Mouse (Mus musculus) lung, embryonic 15.5 days (tissue): Measurements from ENCODE around the gene Smyd2. TPM values are rescaled to one million over a fixed set of nuclear protein-coding genes. Genes with fewer than 3 reads are reported as not detected.

ENCODE experiments used
- ATAC-seq: fragments of 200-750 bp; cut with Nextera tagmentation; 2 replicates; pipeline ENCODE4 v1.8.0; 2017; ENCODE audit warnings: moderate number of reproducible peaks, borderline replicate concordance; ENCODE audit not compliant: low FRiP score, low TSS enrichment; ENCODE audit errors: extremely low read depth
- H3K27ac ChIP-seq: fragments of 300-500 bp; sonication (generic); 2 replicates; pipeline ENCODE4 v1.5.1; 2015; ENCODE audit warnings: moderate library complexity, mild to moderate bottlenecking, inconsistent platforms
- H3K27me3 ChIP-seq: fragments of 300-500 bp; sonication (generic); 2 replicates; pipeline ENCODE4 v1.6.1; 2015; ENCODE audit warnings: inconsistent platforms
- H3K36me3 ChIP-seq: fragments of 300-500 bp; sonication (generic); 2 replicates; pipeline ENCODE4 v1.6.1; 2015; ENCODE audit warnings: inconsistent platforms
- H3K4me1 ChIP-seq: fragments of 300-500 bp; sonication (generic); 2 replicates; pipeline ENCODE4 v1.6.1; 2015; ENCODE audit warnings: inconsistent platforms
- H3K4me2 ChIP-seq: fragments of 300-500 bp; sonication (generic); 2 replicates; pipeline ENCODE4 v1.6.1; 2015; ENCODE audit warnings: inconsistent platforms, mild to moderate bottlenecking, moderate library complexity
- H3K4me3 ChIP-seq: fragments of 300-500 bp; sonication (generic); 2 replicates; pipeline ENCODE4 v1.5.1; 2015; ENCODE audit warnings: mild to moderate bottlenecking, inconsistent platforms
- H3K9ac ChIP-seq: fragments of 300-500 bp; sonication (generic); 2 replicates; pipeline ENCODE4 v1.6.1; 2015; ENCODE audit warnings: inconsistent platforms
- H3K9me3 ChIP-seq: fragments of 300-500 bp; sonication (generic); 2 replicates; pipeline ENCODE4 v1.6.1; 2016; ENCODE audit warnings: inconsistent platforms
- WGBS: fragments of 180-500 bp; shearing (Covaris S2); methylation state at CpG from one replicate; pipeline ENCODE4 v1.1.7; 2015; 5-methylcytosine and 5-hydroxymethylcytosine counted together
- polyA plus RNA-seq: library from polyadenylated mRNA; unstranded; fragments of >200 nt; fragmentation: Nextera tagmentation; extraction: Ambion mirVana; gene quantifications from 2 replicates; pipeline ENCODE4 v1.2.1, GENCODE M21; 2015

The Smyd2 gene
- polyA plus RNA-seq, 1 experiment from 2014 or later: 98.5 TPM

- no peak overlapping the region for H3K9ac ChIP-seq
- no peak overlapping the region for H3K4me2 ChIP-seq
- H3K4me1 ChIP-seq: no peaks in the 10 kb centered on the region
- no peak for ATAC-seq
- no peaks in the 10 kb centered on the region for H3K36me3 ChIP-seq
- no peaks in the 10 kb centered on the region for H3K9me3 ChIP-seq
- H3K4me3 ChIP-seq: no peak overlapping the region
- H3K27ac ChIP-seq: no peak overlapping the region
- H3K27me3 ChIP-seq: no peaks in the 10 kb centered on the region
- WGBS: 78% methylated on average over 12 of the region's 12 CpGs
Measured at GRCm38 (mm10) chr1:189932190-189932589, 10.0 kb upstream of the Smyd2 start.

- WGBS: 48% methylated on average over 4 of the region's 4 CpGs
- Histone ChIP-seq H3K36me3 (no peaks in the 10 kb centered on the region), H3K4me1 (no peaks in the 10 kb centered on the region), H3K27ac (no peak overlapping the region), H3K27me3 (no peaks in the 10 kb centered on the region), H3K4me2 (no peak overlapping the region), H3K9me3 (no peaks in the 10 kb centered on the region), H3K9ac (no peak overlapping the region), H3K4me3 (no peak overlapping the region)
- no peak for ATAC-seq
Measured at GRCm38 (mm10) chr1:189929896-189930295, 7.7 kb upstream of the Smyd2 start.

DNA sequence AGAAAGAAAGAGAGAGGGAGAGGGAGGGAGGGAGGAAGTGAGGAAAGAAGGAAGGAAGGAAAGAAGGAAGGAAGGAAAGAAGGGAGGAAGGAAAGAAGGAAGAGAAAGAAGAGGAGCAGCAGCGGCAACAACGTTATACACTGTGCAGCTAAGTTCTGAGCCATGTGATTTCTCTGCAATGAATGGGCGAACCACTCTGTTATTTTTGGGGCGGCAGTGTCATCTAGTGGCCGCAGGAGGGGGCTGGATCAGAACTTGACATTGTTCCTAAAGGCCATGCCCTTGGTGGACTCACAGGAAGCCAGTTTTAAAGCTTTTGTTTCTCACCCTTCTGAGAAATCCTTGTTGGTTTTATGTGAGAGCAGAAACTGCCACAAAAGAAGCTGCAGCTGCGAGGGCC, 5.5 kb upstream of the Smyd2 start:
- no peaks in the 10 kb centered on the region for H3K9me3 ChIP-seq
- H3K36me3 ChIP-seq: no peaks in the 10 kb centered on the region
- no peak overlapping the region for H3K4me2 ChIP-seq
- H3K9ac ChIP-seq: no peak overlapping the region
- H3K4me1 ChIP-seq: peaks cover 4% of the 10 kb centered on the region
- ATAC-seq: no peak
- WGBS: 4% methylated on average over 6 of the region's 6 CpGs
- H3K4me3 ChIP-seq: no peak overlapping the region
- no peak overlapping the region for H3K27ac ChIP-seq
- H3K27me3 ChIP-seq: no peaks in the 10 kb centered on the region

- 64% methylated on average over 8 of the region's 8 CpGs for WGBS
- ATAC-seq: no peak
- no peak overlapping the region for H3K4me3 ChIP-seq
- no peaks in the 10 kb centered on the region for H3K36me3 ChIP-seq
- H3K27me3 ChIP-seq: no peaks in the 10 kb centered on the region
- H3K9ac ChIP-seq: no peak overlapping the region
- no peak overlapping the region for H3K27ac ChIP-seq
- H3K4me2 ChIP-seq: no peak overlapping the region
- H3K4me1 ChIP-seq: peaks cover 11% of the 10 kb centered on the region
- H3K9me3 ChIP-seq: no peaks in the 10 kb centered on the region
Measured at GRCm38 (mm10) chr1:189926279-189926678, 4.1 kb upstream of the Smyd2 start.

DNA sequence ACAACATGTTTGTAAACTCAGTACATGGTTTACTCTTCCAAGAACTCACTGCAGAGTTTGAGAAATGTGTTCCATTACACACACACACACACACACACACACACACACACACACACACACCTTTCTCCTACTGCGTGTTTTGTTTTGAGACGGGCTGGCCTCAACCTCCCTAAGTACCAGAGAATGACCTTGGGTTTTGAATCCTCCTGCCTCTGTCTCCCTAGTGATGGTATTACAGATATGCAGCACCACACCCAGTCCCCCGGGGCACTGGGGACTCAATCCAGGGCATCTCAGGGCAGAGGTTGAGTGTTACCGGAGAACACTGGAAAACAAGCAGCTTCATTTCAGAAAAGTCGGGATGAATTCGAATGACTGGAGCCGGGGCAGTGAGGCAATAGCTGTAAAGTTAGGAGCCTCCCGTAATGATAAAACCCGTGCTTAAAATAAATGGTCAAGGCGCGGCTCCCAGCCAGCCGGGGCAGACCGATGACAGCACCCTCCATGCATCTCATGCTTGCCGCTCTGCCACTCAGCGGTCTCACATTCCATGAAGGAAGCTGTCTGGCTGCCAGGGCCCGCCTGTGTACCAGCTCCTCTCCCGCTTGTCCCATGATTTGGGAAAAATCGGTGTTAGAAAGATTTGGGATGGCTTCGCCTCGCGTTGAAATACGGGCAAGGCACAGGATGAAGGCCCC, 1.9 kb upstream of the Smyd2 start:
- Histone ChIP-seq H3K4me2 (no peak overlapping the region), H3K4me3 (no peak overlapping the region), H3K36me3 (no peaks in the 10 kb centered on the region), H3K9me3 (no peaks in the 10 kb centered on the region), H3K27me3 (no peaks in the 10 kb centered on the region), H3K4me1 (peaks cover 21% of the 10 kb centered on the region), H3K9ac (no peak overlapping the region), H3K27ac (no peak overlapping the region)
- ATAC-seq: no peak
- WGBS: 76% methylated on average over 22 of the region's 22 CpGs

DNA sequence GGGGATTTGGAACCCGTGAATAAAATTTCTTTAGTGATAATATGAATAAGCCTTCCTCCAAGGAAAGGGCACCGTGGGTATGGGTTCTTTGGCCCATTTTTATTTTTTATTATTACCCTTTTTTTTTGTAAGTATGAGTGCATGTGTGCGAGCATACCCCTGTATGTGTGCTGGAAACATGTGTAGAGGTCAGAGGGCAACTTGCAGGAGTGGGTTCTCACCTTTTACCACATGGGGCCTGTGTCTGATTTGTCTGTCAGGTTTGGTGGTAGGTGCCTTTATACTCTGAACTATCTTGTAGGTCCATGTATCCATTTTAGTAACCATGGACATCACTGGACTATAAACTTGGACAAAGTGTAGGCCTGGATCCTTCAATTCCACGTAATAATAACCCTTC, 994 bp upstream of the Smyd2 start:
- ATAC-seq: no peak
- Histone ChIP-seq H3K4me2 (no peak overlapping the region), H3K9me3 (no peaks in the 10 kb centered on the region), H3K27me3 (no peaks in the 10 kb centered on the region), H3K9ac (no peak overlapping the region), H3K36me3 (no peaks in the 10 kb centered on the region), H3K4me3 (no peak overlapping the region), H3K4me1 (peaks cover 21% of the 10 kb centered on the region), H3K27ac (no peak overlapping the region)
- 86% methylated on average over 4 of the region's 4 CpGs for WGBS

DNA sequence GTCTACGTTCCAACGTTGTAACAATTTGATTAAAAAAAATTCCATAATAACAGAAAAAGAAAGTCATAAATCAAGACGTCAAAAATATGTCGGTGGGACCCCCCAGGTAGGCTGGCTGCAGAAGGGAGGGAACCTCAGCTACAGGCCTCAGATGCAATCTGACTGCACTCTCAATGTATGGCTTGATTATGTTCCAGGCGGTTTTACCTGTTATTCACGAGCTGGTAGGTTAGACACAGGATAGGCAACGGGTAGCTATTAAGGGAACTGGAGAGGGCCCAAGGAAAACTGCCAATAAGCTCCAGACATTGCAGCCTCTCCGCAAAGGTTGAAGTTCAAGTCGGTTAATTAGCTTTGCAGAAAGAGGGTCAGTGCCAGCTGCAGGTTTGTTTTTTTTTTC, 558 bp upstream of the Smyd2 start:
- ATAC-seq: no peak
- Histone ChIP-seq H3K27ac (0 out of 2 replicates have a peak overlapping the region, but pooled peaks have one; percentile 71), H3K4me2 (peak overlapping the region; percentile 94), H3K9me3 (no peaks in the 10 kb centered on the region), H3K4me1 (peaks cover 21% of the 10 kb centered on the region), H3K36me3 (no peaks in the 10 kb centered on the region), H3K9ac (peak overlapping the region; percentile 79), H3K27me3 (no peaks in the 10 kb centered on the region), H3K4me3 (peak overlapping the region; percentile 86)
- WGBS: 23% methylated on average over 9 of the region's 9 CpGs

DNA sequence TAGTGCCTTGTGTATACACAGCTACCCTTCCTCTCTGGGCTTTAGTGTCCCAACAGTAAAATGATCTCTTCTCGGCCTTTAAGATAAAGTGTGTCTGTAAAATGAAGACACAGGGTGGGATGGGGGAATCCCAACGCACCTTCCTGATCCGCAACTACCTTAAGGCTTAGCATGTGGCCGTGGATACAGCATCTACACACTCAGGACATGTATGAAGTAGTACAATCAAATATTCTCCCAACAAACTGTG, 670 bp downstream of the Smyd2 start:
- H3K36me3 ChIP-seq: no peaks in the 10 kb centered on the region
- H3K4me2 ChIP-seq: peak overlapping the region; percentile 94
- H3K27me3 ChIP-seq: no peaks in the 10 kb centered on the region
- WGBS: 4% methylated on average over 4 of the region's 4 CpGs
- H3K4me1 ChIP-seq: peaks cover 27% of the 10 kb centered on the region
- H3K4me3 ChIP-seq: peak overlapping the region; percentile 86
- ATAC-seq: 0 out of 2 replicates have a peak, but pooled peaks have one; percentile 9
- peak overlapping the region; percentile 71; the same call in 1 of the 2 replicates for H3K27ac ChIP-seq
- peak overlapping the region; percentile 79 for H3K9ac ChIP-seq
- H3K9me3 ChIP-seq: no peaks in the 10 kb centered on the region

GRCm38 (mm10) chr1:189920701-189921567, 1.2 kb downstream of the Smyd2 start:
- H3K27ac ChIP-seq: peak overlapping the region; percentile 71; the same call in 1 of the 2 replicates
- H3K9ac ChIP-seq: peak overlapping the region; percentile 79
- peak overlapping the region; percentile 94 for H3K4me2 ChIP-seq
- no peaks in the 10 kb centered on the region for H3K27me3 ChIP-seq
- no peaks in the 10 kb centered on the region for H3K36me3 ChIP-seq
- peak overlapping the region; percentile 86 for H3K4me3 ChIP-seq
- 25% methylated on average over 28 of the region's 28 CpGs for WGBS
- peak; percentile 0; the same call in 1 of the 2 replicates for ATAC-seq
- H3K4me1 ChIP-seq: peaks cover 27% of the 10 kb centered on the region
- no peaks in the 10 kb centered on the region for H3K9me3 ChIP-seq

- H3K4me1 ChIP-seq: peaks cover 27% of the 10 kb centered on the region
- H3K4me2 ChIP-seq: no peak overlapping the region
- no peak for ATAC-seq
- no peaks in the 10 kb centered on the region for H3K27me3 ChIP-seq
- H3K9me3 ChIP-seq: no peaks in the 10 kb centered on the region
- no peaks in the 10 kb centered on the region for H3K36me3 ChIP-seq
- no peak overlapping the region for H3K27ac ChIP-seq
- H3K4me3 ChIP-seq: no peak overlapping the region
- H3K9ac ChIP-seq: no peak overlapping the region
- 80% methylated on average over 3 of the region's 3 CpGs for WGBS
Measured at GRCm38 (mm10) chr1:189919756-189920155, 2.4 kb downstream of the Smyd2 start.

GRCm38 (mm10) chr1:189917126-189917500, 5.0 kb downstream of the Smyd2 start:
- 58% methylated on average over 4 of the region's 4 CpGs for WGBS

GRCm38 (mm10) chr1:189916422-189917125, 5.6 kb downstream of the Smyd2 start:
- 73% methylated on average over 10 of the region's 10 CpGs for WGBS
- no peak for ATAC-seq
- Histone ChIP-seq H3K4me2 (no peak overlapping the region), H3K4me1 (peaks cover 45% of the 10 kb centered on the region), H3K9ac (no peak overlapping the region), H3K9me3 (no peaks in the 10 kb centered on the region), H3K36me3 (no peaks in the 10 kb centered on the region), H3K4me3 (no peak overlapping the region), H3K27me3 (no peaks in the 10 kb centered on the region), H3K27ac (no peak overlapping the region)

More at GRCm38 (mm10) chr1:189917126-189917500, 5.0 kb downstream of the Smyd2 start:
- H3K36me3 ChIP-seq: no peaks in the 10 kb centered on the region
- no peak overlapping the region for H3K9ac ChIP-seq
- no peak overlapping the region for H3K27ac ChIP-seq
- ATAC-seq: no peak
- no peak overlapping the region for H3K4me2 ChIP-seq
- H3K4me1 ChIP-seq: peaks cover 41% of the 10 kb centered on the region
- H3K4me3 ChIP-seq: no peak overlapping the region
- no peaks in the 10 kb centered on the region for H3K9me3 ChIP-seq
- H3K27me3 ChIP-seq: no peaks in the 10 kb centered on the region
